Mouse (Mus musculus): ENCODE measurements around the gene Kif24.

DNA sequence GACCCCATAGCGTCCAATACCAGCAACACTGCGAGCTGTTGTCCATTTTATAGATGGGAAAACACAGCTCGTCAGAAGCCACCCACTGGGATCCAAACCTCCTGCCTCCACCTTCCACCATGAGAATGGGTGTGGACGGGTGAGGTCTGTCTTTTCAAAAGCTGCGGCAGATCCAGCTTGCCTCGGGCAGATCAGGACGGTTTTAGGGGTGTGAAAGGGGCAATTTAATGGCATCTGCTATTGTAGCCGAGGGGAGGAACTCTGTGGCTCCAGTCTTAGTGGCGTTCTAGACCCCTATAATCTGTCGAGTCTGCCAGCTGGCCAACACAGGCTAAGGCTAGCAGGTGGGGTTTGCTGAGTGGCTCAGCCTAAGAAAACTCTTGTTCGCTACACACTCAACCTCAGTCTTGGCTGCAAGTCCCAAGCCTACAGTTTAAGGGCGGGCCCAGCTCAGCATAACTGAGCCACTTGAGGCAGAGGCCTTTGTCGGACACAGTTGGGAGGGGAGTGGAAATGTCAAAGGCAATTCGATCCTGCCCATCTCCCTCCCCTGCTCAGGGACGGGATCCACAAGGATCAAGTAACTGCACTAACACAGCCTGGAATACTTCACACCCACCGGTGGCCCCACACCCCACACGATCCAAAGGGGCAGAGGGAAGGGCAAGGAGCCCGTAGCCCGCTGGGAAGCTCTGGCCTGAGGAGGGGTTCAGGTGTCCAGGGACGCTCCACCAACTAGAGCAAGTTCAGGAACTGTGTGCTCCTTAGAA lies 37.7 kb upstream of the Kif24 start:
- TF ChIP-seq CTCF (conservative IDR thresholded peaks at IDR 0.05; ENCODE audit: low read length) (no peak), POU5F1 (IDR thresholded peaks at IDR 0.05; ENCODE audit: borderline replicate concordance, low read length) (no peak), NANOG (IDR thresholded peaks at IDR 0.05; ENCODE audit: borderline replicate concordance, low read length) (no peak)
